Mouse (Mus musculus) ES-Bruce4 (cell line): ENCODE data around the gene Rpl27. TPM values are rescaled to one million over a fixed set of nuclear protein-coding genes. Genes with fewer than 3 reads are reported as not detected.
"Not testable (repeated sequence)": the region's sequence is repeated elsewhere in the genome, so short reads cannot be mapped to it uniquely, and the experiment has no call there.

Source experiments
- H3K27ac ChIP-seq: 2 replicates; pipeline ENCODE4 v1.5.1; 2012; ENCODE audit warnings: low read length, inconsistent platforms; ENCODE audit not compliant: insufficient read depth
- H3K27me3 ChIP-seq: 2 replicates; pipeline ENCODE4 v1.6.1; 2012; ENCODE audit warnings: mild to moderate bottlenecking, low read length, inconsistent platforms; ENCODE audit not compliant: control insufficient read depth, poor library complexity, insufficient read depth, severe bottlenecking
- H3K36me3 ChIP-seq: 2 replicates; pipeline ENCODE4 v1.6.1; 2012; ENCODE audit warnings: inconsistent platforms, mild to moderate bottlenecking, low read length, moderate library complexity; ENCODE audit not compliant: control insufficient read depth, poor library complexity, insufficient read depth, severe bottlenecking
- H3K4me1 ChIP-seq: one replicate; pipeline ENCODE4 v1.8.1; 2011; ENCODE audit warnings: low read length; ENCODE audit not compliant: control insufficient read depth, insufficient read depth
- H3K4me3 ChIP-seq: 2 replicates; pipeline ENCODE4 v1.5.1; 2011; ENCODE audit warnings: low read depth, mild to moderate bottlenecking, low read length
- H3K9ac ChIP-seq: 2 replicates; pipeline ENCODE4 v1.6.1; 2012; ENCODE audit warnings: low read depth, mild to moderate bottlenecking, inconsistent platforms; ENCODE audit not compliant: poor library complexity, severe bottlenecking
- H3K9me3 ChIP-seq: replicated peaks from 2 replicates; pipeline ENCODE4 v1.6.1; 2012; ENCODE audit warnings: mild to moderate bottlenecking, low read length, inconsistent platforms; ENCODE audit not compliant: control insufficient read depth, poor library complexity, insufficient read depth, severe bottlenecking
- CTCF ChIP-seq: IDR thresholded peaks from one replicate; pipeline ENCODE4 v1.8.1; 2011; ENCODE audit warnings: low read depth, low read length
- EP300 ChIP-seq: IDR thresholded peaks from 2 replicates; pipeline ENCODE4 v1.6.1; 2011; ENCODE audit warnings: low read depth, low read length; ENCODE audit not compliant: insufficient read depth
- POLR2A ChIP-seq: IDR thresholded peaks from one replicate; pipeline ENCODE4 v1.8.1; 2011; ENCODE audit warnings: low read length; ENCODE audit not compliant: insufficient read depth
- polyA plus RNA-seq: library from polyadenylated mRNA; stranded (reverse); fragments of >200 nt; gene quantifications from 2 replicates; pipeline ENCODE4 v1.2.4, GENCODE M21; 2011; ENCODE audit warnings: low read depth; ENCODE audit not compliant: missing spikeins, insufficient read depth, insufficient read length

The Rpl27 gene
- polyA plus RNA-seq, 1 experiment = 1,249 TPM

DNA sequence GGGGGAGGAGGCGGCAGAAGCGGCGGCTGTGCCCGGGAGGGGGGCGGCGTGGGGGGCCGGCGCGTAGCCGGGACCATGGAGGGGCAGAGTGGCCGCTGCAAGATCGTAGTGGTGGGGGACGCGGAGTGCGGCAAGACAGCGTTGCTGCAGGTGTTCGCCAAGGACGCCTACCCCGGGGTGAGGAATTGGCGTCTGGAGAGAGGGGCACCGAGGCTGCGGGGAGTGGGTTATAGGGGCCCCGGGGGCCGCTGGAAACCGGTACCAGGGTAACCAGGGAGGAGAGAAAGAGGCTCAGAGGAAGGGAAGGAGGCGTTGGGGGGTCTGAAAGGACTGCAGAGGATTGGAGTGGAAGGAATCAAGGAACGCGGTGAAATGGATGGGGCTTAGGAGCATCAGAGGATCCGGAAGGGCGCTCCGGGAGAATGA, 26.2 kb downstream of the Rpl27 start:
- Histone ChIP-seq H3K27ac (no peak overlapping the region), H3K27me3 (no peaks in the 10 kb centered on the region), H3K4me1 (peaks cover 7% of the 10 kb centered on the region), H3K9me3 (no peaks in the 10 kb centered on the region), H3K9ac (peak overlapping the region; percentile 91), H3K4me3 (peak overlapping the region; percentile 86), H3K36me3 (no peaks in the 10 kb centered on the region)
- no peak for TF ChIP-seq CTCF
- no peak for TF ChIP-seq POLR2A
- no peak for TF ChIP-seq EP300

DNA sequence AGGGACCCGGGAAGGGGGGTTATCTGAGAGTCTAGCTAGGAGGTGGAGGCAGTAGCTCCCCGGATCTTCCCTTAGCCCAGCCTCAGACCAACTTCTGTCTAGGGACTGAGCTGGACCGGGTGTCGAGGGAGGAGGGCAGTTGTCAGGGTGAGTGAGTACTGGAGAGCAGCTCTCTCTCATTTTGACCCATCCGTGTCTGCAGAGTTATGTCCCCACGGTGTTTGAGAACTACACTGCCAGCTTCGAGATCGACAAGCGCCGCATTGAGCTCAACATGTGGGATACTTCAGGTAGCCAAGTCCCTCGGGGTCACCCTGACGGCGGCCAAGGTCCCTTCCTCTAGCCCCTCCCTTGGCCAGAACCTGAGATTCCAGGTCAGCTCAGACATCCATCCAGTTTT, 26.6 kb downstream of the Rpl27 start:
- Histone ChIP-seq H3K36me3 (no peaks in the 10 kb centered on the region), H3K27ac (no peak overlapping the region), H3K4me3 (peak overlapping the region; percentile 86), H3K27me3 (no peaks in the 10 kb centered on the region), H3K9ac (peak overlapping the region; percentile 91), H3K9me3 (no peaks in the 10 kb centered on the region), H3K4me1 (peaks cover 6% of the 10 kb centered on the region)
- TF ChIP-seq POLR2A = no peak
- TF ChIP-seq EP300 = no peak
- TF ChIP-seq CTCF = no peak

DNA sequence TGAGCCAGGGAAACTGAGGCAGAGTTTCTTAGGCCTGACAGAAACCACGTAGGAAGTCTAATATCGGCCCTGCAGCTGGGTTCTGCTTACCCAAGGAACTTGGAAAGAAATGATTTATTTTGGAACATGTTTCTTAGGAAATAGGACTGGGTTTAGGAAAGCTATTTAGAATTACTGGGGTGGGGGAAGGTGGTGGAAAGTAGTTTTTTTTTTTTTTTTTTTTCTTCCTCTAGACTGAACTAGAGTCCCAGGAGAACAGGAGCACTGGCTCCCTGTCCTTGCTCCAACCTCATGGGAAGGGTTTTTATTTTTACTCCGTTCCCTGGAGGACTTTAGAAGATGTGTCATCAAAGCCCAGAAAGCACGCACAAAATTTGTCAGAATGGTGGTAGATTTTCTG, 27.1 kb downstream of the Rpl27 start:
- Histone ChIP-seq H3K27me3 (no peaks in the 10 kb centered on the region), H3K9ac (peak overlapping the region; percentile 91; the same call in 1 of the 2 replicates), H3K4me3 (peak overlapping the region; percentile 86; the same call in 1 of the 2 replicates), H3K4me1 (peaks cover 5% of the 10 kb centered on the region), H3K27ac (no peak overlapping the region), H3K36me3 (no peaks in the 10 kb centered on the region), H3K9me3 (no peaks in the 10 kb centered on the region)
- TF ChIP-seq POLR2A (no peak), EP300 (no peak), CTCF (no peak)

DNA sequence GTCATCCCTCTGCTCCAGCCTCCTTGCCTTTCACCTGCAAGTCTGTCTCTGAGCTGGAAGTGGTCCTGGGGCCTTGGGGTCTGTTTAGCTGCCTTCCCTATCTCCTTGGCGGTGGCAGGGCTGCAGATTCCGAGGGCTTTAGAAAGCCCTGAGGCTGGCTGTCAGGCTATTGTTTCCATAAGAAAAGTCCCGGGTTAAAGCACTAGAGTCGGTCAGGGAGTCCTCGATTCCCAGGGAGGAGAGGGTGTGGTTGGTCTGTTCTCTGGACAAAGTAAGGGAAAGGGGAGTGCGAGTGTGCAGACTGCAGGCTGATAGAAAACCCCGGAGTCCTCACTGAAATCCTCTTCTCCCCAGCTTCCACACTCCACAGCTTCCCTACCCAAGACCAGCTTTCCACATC, 28.1 kb downstream of the Rpl27 start:
- Histone ChIP-seq H3K4me3 (no peak overlapping the region), H3K27ac (no peak overlapping the region), H3K4me1 (peaks cover 5% of the 10 kb centered on the region), H3K36me3 (no peaks in the 10 kb centered on the region), H3K9ac (no peak overlapping the region), H3K9me3 (no peaks in the 10 kb centered on the region), H3K27me3 (no peaks in the 10 kb centered on the region)
- TF ChIP-seq CTCF (no peak), EP300 (no peak), POLR2A (no peak)

DNA sequence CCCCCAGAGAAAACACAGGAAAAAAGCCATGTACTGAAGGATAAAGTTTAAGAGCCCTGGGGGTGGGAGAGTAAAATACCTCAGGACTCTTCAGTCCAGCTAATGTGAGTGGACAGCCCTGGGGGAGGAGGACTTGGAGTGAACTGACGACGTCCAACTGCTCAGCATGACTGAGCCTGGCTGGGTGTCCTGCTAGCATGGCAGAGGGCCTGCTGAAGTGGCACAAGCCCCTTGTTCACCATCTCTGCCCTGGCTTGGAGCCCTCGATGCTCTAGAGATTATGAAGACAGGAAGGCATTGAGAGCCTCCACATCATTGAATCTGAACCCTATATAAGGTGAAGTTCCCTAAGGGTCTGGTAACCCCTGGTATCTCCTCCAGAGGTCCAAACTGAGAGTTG, 29.8 kb downstream of the Rpl27 start:
- TF ChIP-seq POLR2A (no peak), EP300 (no peak), CTCF (no peak)
- H3K9me3 ChIP-seq = no peaks in the 10 kb centered on the region
- H3K4me1 ChIP-seq = peaks cover 5% of the 10 kb centered on the region
- H3K4me3 ChIP-seq = no peak overlapping the region
- H3K9ac ChIP-seq = no peak overlapping the region
- H3K36me3 ChIP-seq = no peaks in the 10 kb centered on the region
- no peak overlapping the region for H3K27ac ChIP-seq
- H3K27me3 ChIP-seq = no peaks in the 10 kb centered on the region

DNA sequence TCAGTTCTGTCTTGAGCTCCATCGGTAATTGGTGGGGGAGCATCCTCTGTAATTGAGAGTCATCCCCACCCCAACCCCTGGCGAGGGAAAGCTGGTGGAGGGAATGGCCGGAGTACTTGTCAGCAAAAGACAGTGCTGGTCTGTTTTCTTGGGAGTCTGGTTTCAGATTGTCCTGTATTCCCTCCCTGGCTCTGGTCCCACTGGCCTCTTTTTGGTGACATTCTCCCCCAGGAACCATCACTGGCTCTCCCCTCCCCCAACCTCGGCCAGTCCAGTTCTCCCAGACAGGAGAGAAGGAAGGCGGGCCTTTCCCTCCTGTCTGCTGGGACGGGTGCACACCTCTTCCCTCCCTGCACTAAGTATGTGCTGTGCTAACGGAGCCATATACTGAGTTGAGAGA, 30.2 kb downstream of the Rpl27 start:
- Histone ChIP-seq H3K4me1 (peaks cover 3% of the 10 kb centered on the region), H3K9ac (no peak overlapping the region), H3K36me3 (no peaks in the 10 kb centered on the region), H3K9me3 (no peaks in the 10 kb centered on the region), H3K4me3 (no peak overlapping the region), H3K27me3 (no peaks in the 10 kb centered on the region), H3K27ac (no peak overlapping the region)
- TF ChIP-seq POLR2A (no peak), EP300 (no peak), CTCF (no peak)

DNA sequence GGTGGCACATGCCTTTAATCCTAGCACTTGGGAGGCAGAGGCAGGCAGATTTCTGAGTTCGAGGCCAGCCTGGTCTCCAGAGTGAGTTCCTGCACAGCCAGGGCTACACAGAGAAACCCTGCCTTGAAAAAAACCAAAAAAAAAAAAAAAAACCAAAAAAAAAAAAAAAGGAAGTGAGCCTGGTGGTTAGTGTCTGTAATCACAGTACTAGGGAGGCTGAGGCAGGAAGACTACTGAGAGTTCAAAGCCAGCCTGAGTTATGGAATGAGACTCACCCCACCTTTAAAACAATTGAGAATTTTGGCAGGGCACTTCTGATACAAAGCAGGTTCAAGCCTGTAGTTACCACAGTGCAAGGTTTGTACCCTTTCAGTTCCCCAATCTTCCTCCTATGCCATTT, 31.6 kb downstream of the Rpl27 start:
- not testable (repeated sequence) for H3K27ac ChIP-seq, H3K4me1 ChIP-seq, H3K4me3 ChIP-seq, H3K36me3 ChIP-seq, H3K9ac ChIP-seq, H3K9me3 ChIP-seq, H3K27me3 ChIP-seq
